Mouse (Mus musculus): Measurements from ENCODE around the gene Ap1b1.

DNA sequence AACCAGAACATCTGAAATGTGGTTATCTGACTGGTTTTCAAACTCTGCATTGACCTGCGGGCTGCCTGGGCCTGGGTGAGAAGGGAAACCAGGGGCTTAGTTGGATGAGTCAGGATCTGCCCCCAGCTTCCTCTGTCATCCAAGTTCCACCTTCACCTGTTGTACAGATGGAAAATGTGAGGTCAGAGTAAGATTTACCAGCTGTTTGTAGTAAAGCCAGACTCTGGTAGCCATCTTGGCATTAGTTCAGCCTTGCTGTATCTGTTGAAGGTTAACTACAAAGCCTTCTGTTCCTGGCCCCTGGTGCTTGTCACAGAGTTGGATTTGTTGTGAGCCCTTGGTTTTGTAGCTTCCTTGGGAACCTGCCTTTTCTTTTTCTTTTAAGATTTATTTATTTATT, 13.6 kb downstream of the Ap1b1 start:
- TF ChIP-seq CTCF (IDR thresholded peaks at IDR 0.05; ENCODE audit: extremely low read depth, insufficient read depth, low read length) (no peak), POLR2A (IDR thresholded peaks at IDR 0.05; ENCODE audit: extremely low read depth, insufficient read depth, low read length) (no peak)
